Mouse (Mus musculus): ENCODE measurements around the gene Tm9sf3.

DNA sequence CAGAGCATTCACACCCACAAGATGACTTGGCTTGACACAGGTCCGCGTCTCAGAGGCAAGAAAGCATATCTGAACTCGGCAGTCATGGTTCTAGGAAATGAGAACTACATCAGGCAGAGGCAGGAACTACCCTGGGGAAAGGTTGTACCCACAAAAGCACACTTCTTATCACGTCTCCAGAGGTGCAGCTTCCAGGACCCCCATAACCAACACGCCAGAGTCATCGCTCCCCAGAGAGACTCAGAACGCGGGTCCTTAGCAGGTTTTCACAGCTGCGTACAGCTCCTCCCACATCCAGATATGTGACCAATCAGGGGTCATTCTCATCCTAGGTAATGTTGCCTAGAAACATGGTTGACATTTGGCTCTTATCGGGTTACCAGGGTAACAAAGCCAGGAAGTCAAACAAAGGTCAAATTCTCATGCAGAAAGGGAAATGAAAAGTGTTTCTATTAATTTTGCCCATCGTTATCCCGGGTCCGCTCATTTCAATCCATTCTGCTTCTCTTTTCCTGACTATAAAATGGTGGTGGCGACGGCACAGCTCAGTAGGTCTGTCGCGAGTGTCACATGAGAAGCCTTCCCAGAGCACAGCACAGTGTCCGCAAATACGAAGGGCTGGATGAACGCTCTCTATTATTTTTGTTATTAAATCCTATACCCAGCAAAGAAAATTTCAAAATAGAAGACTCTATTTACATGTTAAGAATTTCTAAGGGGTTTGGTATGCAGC is 47.3 kb upstream of the Tm9sf3 start:
- TF ChIP-seq CTCF (IDR thresholded peaks at IDR 0.05; ENCODE audit: control insufficient read depth, insufficient read depth, insufficient read length) (no peak), MYOD1 (IDR thresholded peaks at IDR 0.05; ENCODE audit: control insufficient read depth, insufficient read length, low read depth) (no peak), MAX (IDR thresholded peaks at IDR 0.05) (no peak), MYOG (IDR thresholded peaks at IDR 0.05; ENCODE audit: control insufficient read depth, extremely low read depth, insufficient read length) (no peak), CEBPB (IDR thresholded peaks at IDR 0.05; ENCODE audit: low read depth) (no peak), USF1 (IDR thresholded peaks at IDR 0.05; ENCODE audit: low read depth) (no peak), FOSL1 (IDR thresholded peaks at IDR 0.05; ENCODE audit: insufficient read depth, low read length, poor library complexity, severe bottlenecking) (no peak)
